Mouse (Mus musculus): ENCODE measurements around the gene Erbb4.
A peak's percentile ranks its signal among the peaks of the same experiment; 100 is the strongest.
"Not testable (repeated sequence)": the region's sequence is repeated elsewhere in the genome, so short reads cannot be mapped to it uniquely, and the experiment has no call there.

The Erbb4 gene

DNA sequence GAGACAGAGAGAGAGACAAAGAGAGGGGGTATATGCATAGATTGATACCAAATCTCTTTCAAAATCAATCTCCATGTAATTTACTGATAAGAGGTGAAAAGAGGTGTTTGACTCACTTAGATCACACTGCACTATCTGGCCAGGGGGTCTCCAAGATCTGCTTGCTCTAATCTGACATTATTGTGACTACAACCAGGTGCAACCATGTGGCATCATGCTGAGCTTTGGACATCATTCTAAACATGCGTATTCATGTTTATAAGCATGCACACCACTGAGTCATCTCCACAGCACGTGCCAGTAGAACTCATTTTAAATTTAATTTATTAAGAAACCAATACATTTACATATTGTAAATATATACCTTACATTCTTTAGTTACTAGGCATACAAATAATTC is 247.5 kb downstream of the Erbb4 start:
- no peak for DNase-seq (ENCODE audit: low spot score)

DNA sequence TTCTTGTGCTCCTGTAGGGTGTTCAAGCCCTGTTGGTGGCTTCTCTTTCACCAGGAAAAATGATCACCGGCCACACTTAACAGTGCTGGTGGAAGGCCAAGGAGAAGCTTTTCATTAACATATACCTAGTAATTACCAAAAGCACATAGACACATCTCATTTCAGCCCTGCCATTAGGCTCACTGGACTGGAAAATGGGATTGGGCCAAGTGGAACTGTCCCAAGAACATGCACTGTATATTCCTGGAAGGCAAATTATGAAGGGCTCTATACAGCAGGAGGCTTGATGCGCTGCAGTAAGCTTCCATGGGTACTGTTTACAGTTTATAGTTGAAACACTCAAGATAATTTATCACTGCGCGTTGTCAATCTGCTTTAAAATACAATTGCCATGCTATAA is 248.4 kb downstream of the Erbb4 start:
- no peak for DNase-seq (ENCODE audit: low spot score)

DNA sequence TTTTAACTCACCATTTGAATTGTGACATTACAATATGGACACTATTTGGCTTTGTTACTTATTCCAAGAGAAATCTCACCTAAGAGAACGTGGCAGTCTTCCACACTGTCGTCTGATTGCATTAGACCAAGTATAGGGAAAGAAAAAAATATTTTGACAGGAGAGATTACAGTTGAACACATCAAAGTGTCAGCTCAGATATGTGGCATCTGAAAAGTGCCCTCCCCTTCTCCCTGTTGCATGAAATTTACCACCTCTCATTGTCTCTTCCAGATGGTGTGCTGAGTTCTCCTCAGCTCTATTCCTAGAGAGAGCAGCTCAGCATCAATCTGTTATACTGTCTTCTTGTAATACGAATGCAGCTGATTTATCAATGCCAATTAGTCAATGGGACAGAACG is 268.5 kb downstream of the Erbb4 start:
- DNase-seq (ENCODE audit: low spot score): no peak

DNA sequence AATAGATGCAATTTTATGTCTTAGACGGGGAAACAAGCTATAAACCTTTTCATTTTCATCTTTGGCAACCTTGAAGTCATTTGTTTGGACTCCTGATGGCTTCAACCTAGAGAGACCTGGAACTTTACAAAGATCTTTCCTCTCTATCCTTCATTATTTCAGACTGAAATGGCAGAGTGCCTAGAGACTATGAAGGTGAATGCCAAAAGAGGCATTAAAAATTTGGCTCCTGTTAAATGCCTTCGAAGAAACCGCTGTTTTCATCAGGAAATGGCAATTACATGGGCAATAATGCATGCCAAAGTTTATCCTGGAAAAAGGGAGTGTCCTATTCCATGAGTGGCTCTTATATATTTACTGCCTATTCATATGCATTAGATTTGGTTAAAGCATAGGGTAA is 273.2 kb downstream of the Erbb4 start:
- DNase-seq (ENCODE audit: low spot score): no peak

DNA sequence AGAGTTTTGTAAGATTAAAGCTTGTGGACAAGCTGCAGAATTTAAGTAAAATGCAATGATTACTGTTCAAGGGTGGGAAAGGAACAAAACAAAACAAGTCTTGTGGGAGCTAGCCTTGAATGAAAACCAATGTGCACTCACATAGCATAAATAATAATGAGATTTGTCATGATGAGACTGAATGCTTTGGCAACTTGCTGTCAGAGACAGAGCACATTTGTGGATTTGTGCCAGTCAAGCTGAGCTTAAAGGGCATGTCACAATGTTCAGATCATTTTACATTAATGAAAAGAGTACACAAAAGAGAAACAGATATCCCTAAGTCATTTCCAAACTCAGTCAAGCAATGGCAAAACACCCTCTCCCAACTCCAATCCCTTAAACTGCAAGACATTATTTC is 275.8 kb downstream of the Erbb4 start:
- no peak for DNase-seq (ENCODE audit: low spot score)

DNA sequence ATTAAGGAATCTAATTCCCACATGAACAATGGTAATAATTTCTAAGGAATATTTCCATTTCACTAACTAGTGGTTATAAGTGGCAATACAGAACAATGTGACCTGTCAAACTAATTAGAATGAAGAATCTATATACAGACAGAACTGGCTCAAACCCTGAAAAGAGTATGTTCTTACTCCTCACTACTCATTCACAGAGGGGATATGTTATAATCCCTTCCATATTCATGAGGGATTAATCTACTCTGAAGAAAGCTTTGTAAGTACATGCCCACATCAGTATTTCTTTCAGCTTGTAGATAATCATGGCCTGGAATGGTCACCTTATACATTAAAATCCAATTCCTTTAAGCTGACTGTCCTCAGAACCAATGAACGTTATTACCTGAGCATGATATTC is 276.3 kb downstream of the Erbb4 start:
- no peak for DNase-seq (ENCODE audit: low spot score)

DNA sequence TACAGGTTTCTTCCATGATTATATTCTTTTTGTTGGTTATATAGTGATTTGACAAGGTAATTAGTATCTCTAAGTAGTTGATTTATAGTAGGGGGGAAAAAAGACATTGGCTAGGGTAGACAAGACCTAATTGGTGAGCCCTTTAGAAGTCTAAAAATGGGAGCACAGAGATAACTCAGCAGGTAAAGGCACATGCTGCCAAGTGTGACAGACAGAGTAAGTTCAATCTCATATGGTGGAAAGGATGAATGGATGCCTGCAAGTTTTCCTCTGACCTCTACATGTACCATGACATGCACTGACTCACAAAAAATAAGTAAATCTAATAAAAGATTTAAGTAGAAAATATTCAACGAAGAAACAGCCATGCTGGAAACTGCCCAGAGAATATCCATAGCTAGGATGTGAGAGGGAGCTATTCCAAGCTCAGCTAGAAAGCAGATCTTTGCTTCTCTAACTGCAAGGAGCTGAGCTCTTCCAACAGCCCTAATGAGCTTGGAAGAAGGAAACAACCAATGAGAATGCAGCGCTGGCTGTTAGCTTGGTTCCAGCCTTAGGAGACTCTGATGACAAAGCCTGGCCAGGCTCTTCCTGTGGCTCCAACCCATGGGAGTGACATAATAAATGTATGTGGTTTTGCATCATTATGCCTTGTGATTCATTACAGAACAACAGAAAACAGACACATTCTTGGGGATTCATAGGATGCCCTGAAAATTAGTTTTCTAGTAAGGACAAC is 277.2 kb downstream of the Erbb4 start:
- no peak for DNase-seq (ENCODE audit: low spot score)

DNA sequence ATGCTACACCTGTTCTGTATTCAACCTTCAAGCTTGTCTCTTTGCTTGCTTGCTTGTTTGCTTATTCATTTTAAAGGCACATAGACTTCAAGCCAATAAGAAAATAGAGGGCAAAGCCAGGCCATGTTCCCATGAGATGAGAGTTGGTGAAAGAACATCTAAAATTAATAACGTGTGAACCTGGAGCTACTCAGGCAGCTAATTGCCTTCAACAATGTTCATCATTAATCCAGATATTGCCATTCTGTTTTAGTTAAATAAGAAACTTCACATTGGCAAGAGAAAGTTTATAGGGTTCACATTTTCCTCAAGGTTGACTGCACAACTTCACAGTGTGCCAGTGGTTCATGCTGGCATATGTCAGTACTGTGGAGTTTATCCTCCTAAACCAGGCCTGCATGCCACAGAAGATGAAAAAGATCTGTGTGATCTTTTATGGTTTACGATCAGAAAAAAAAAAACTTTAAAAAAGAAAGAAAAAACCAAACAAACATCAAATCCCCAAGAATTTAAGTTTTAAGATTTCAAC is 284.7 kb downstream of the Erbb4 start:
- DNase-seq (ENCODE audit: low spot score): no peak

DNA sequence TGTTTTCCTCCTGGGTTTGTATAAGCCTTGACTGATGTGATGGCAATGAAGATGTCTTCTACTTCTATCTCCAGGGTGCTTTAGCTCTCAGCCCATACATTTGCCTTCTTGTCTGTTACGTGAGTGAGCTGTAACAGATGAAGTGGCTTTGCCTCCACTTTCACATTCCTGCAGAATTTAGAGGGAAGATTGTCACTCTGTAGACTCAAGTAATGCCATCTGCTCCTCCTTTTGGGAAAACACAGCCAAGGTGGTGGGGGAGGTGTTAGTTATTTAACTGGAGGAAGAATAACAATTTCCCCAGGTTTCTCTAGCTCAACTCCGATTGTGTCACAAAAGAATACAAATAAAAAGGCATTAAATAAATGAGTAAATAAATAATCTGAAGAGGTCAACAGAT is 301.1 kb downstream of the Erbb4 start:
- DNase-seq (ENCODE audit: low spot score): no peak

DNA sequence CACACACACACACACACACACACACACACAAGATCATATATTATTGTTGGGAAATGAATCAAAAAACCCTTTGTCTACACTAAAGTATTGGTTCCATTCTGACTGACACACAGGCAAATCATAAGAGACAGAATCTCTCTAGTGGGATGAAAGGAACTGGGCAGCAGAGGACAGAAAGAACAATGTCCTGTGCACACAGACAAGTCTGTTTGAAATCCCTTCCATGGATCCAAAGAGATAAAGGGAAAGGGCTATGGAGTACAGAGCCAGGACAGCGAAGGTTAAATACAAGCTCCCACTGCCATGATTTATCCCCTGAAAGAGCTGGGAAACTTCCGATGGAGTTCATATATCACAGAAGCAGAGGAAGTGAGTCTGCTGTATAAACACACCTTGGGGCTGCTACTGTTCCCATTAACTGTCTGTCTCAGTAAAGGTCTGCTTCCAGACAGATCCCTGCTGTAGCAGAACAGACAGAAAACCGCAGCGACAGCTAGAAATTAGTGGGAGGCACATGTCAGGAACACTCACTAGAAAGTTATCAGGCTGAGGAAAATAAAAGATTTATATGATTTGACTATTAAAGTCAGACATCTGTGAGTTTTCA is 320.3 kb downstream of the Erbb4 start:
- no peak for DNase-seq (ENCODE audit: low spot score)

DNA sequence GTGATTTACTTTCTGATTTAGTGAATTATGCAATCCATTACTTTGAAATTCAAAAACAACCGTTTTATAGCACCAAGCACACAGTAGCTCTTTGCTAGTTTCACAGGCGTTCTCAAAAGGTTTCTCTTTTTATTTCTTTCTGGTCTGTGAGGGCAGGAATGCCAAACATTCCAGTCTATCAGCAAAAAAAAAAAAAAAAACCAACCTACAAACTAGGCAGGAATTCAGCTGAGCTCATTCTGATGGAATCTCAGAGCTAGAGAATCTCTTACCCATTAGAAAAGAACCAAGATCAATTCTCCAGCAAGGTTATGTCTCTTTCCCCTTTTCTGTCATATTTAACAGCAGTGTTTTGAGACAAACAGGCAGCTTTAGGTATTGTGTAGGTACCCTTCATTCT is 327.2 kb downstream of the Erbb4 start:
- no peak for DNase-seq (ENCODE audit: low spot score)

DNA sequence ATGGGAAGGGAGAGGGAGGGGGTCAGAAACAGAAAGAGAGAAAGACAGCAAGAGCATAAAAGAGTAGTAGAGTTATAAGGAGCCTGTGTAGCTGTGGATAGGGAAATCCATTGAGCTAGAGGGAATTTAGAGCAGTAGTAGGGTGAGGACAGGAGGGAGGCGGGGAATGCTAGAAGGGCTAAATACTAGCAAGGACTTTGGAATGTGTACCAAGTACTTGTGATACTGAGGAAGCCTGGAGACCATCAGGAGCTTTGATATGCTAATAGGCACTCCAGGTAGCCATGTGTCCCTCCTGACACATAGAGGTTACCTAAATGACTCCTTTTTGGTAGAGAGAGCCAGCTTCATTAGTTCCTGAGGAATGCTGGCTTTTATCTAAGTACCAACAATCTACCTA is 327.8 kb downstream of the Erbb4 start:
- no peak for DNase-seq (ENCODE audit: low spot score)

DNA sequence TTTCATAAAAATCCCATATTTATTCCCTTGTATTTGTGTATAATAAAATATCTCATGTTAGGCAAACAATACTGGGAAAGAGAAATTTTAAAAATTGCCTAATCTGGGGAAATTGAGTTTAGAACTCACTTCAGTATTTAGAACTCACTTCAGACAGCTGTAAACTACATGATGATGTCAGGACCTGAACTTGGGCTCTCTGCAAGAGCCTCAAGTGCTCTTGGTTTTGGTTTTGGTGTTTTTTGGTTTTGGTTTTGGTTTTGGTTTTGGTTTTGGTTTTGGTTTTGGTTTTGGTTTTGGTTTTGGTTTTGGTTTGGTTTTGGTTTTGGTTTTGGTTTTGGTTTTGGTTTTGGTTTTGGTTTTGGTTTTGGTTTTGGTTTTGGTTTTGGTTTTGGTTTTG is 341.8 kb downstream of the Erbb4 start:
- DNase-seq (ENCODE audit: low spot score): not testable (repeated sequence)

DNA sequence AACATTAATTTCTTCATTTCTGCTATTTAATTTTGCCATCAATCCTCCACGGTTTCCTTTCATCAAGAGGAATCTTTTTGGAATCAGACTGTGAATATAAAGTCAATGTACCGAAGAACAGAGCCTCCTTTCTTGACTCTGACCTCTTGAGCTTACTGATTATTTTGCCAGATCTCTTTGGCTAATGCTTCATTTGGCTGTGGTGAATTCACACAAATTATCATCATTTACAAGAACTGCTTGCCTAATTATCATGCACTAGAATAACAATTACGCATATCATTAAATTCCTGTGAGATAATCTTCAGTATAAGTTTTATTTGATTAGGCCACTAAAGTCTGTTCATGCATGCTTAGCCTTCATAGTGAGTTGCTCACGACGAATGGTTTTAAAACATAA is 345.4 kb downstream of the Erbb4 start:
- no peak for DNase-seq (ENCODE audit: low spot score)

DNA sequence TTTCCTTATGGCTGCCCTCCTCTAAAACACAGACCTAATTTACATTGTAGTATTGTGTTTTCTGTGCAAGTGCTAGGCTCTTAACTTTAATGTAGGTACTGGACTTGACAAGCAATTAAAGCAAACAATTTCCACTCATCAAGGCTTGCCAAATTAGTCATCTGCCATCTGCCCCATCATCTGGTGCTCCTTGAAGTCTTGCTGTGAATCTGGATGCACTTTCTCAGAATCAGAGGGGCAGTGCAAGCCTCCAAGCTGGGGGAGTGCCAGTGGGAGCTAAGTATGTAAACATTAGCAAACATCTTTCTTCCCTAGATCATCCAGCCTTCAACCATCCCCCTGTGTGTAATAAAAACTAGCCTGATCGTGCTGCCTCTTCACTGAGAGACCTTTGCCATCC is 358.9 kb downstream of the Erbb4 start:
- peak; percentile 7 for DNase-seq (ENCODE audit: low spot score)

DNA sequence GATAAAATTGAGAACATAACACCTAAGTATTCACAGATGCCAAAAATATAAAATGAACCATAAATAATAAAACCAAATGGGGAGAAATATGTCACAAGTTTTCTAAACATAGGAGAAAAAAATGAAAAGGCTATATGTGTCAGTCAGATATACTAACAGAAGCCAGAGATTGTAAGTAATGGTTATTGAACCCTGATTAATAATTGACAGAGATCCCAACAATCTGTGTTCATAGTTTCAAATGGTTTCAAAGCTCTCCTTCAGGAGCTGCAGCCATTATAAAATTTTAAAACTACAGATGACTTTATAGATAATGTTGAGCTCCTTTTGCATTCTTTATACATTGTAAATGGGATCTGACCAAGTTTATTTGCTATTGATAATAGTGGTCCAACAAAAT is 426.4 kb downstream of the Erbb4 start:
- no peak for DNase-seq (ENCODE audit: low spot score)

DNA sequence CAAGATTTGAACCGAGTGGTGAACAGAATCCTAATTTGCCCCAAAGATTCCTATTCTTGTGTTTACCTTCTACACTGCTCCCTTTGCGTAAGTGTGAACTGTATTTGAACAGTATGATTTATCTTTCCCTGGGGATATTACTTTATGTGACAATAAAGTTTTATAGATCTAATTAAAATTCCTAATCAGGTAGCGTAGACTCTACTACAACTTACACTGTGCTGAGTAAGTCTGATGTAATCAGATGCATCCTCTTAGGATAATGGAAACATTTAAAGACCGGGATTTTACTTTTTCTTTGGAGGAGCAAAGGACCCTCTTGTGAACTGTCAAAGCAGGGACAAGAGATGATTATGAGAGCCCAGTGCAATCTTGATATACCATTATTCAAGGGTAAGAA is 433.2 kb downstream of the Erbb4 start:
- DNase-seq (ENCODE audit: low spot score): no peak

DNA sequence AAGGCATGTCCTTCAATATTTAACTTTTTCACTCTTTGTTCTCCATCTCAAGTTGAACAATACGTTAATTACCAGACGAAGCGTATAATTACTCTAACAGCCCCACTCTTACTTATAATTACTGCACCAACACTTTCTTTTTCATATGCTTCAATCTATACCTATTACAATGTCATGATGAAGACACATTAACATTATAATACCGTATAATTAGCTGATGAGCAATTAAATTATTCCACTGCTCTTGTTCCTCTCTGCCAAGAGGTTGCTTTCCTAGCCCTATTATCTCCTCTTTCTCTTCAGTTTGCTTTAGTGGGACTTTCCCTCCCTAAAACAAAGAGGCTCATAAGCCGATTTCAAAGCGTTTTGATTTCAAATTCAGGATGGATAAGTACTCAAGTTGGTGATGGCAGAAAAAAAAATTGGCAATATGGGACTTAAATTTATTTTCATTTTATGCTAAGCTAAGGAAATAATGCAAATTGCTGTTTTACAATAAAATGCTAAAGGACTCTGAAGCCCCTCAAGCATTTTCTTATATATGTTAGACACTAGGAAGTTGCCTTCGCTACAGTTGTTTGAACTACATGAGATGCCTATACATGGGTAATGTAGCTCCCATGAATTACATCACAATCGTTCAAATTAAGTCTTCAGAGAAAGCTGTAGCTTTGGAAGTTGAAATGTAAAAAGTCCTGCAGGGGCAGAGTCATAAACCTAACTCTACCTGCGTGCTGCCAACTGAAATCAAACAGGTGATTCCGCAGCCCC is 440.8 kb downstream of the Erbb4 start:
- DNase-seq (ENCODE audit: low spot score): no peak

DNA sequence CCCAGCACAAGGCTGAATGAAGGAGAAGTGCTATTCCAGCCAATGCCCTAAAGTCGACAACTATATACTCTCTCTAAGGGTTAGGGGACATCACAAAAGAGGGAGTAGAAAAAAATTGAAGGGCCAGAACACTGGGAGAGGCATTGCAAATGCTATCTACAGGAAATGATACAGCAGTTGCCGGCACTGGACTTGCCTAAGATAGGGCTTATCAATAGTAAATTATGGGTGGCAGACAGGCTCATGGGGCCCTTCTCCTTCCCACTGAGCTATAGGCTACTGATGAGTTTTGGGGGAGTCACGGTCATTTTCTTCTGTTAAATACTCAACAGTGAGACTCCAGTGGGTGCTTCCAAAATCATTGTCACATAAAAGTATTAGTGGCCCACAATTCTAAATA is 517.4 kb downstream of the Erbb4 start:
- DNase-seq (ENCODE audit: low spot score): no peak

DNA sequence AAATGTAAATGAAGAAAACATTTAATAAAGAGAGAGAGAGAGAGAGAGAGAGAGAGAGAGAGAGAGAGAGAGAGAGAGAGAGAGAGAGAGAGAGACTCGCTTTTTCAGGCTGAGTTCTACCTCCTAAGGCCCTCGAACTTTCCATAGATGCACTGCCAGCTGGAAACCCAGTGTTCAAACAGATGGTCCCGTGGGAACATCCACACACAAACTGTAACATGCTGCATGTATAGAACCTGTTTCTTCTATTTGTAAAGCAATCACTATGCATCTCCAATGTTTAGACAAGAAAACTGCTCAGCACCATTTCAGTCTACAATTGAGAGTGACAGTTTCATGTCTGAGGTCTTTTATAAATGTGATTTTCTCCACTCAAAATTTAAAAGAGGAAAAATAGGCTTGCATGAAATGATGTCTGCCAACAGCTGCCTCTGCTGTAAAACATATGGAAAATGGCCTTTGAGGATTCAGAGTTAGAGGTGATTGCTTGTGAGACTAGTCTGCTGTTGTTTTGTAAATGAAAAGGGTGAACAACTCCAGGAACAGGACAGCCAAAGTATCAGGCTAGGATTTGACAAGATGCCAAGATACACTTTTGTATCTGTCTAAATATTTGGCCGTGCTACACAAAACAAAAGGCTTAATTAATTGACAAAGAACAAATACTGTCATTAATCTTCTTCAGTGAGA is 533.9 kb downstream of the Erbb4 start:
- DNase-seq (ENCODE audit: low spot score): no peak

DNA sequence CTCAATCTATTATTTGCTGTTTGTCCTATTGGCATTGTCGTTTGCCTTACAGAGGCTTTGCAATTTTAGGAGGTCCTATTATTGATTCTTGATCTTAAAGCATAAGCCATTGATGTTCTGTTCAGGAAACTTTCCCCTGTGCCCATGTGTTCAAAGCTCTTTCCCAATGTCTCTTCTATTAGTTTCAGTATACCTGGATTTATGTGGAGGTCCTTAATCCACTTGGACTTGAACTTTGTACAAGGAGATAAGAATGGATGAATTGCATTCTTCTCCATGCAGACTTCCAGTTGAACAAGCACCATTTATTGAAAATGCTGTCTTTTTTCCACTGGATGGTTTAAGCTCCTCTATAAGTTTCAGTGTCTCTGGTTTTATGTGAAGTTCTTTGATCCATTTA is 536.9 kb downstream of the Erbb4 start:
- DNase-seq (ENCODE audit: low spot score): no peak

DNA sequence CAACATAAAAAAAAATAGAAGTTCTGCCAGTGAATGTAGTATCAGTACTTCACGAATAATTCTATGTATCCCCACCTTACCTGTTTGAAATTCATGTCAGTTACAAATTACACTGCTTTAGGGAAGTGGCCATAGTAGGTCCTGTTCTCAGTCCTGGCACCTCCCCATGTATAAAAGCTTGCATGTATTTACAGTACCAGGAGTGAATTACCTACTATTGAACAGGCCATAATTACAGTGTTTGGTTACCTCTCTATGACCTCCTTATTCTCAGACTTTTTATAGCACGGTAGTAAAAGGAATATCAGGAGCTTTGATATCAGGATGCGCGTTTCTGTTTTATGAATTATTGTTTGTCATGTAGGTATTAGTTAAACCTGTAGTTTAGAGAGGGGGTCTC is 564.9 kb downstream of the Erbb4 start:
- DNase-seq (ENCODE audit: low spot score): no peak

DNA sequence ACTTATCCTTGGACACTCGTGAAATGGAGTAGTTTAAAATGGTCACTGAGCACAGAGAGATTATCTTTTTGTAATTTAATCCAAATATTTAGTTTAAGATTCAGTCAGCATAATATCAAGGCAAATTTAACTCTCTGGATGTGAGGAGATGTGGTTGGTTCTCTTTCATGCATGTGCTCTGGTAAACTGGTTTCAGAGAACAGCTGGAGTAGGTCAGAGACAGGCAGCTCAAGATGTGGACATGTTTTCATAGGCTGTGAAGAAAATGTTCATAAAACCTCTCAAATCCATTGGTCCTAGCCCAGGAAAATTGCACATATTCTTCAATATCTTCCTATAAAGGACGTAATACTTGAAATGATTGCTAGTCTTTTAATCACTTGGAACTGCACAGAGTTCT is 590.0 kb downstream of the Erbb4 start:
- DNase-seq (ENCODE audit: low spot score): no peak
